Mouse (Mus musculus) heart, postnatal 36 days (tissue): ENCODE measurements around the gene Ifi211. TPM values are rescaled to one million over a fixed set of nuclear protein-coding genes. Genes with fewer than 3 reads are reported as not detected.
A peak's percentile ranks its signal among the peaks of the same experiment; 100 is the strongest.
"Not testable (repeated sequence)": the region's sequence is repeated elsewhere in the genome, so short reads cannot be mapped to it uniquely, and the experiment has no call there.

ENCODE experiments used
- DNase-seq, 2 experiments: peaks; one replicate each; pipeline ENCODE4 v3.0.0; 2021 to 2022
- intact Hi-C: fragments of 180-260 bp; cut with DNase I; formaldehyde crosslinking; loops from one replicate; pipeline ENCODE4 v1.15.1; 2025
- total RNA-seq, 2 experiments: library from RNA; stranded (reverse); gene quantifications; 2 replicates each; pipeline ENCODE4 v1.2.3; 2021

The Ifi211 gene
- total RNA-seq, result 1 to 10 TPM; 1.1 to 4.1 TPM

- intact Hi-C loops, result loop anchor here (2.0 kb wide), 1 partner anchor 32 kb away; no protein-coding TSS in a partner anchor
- peak; percentile 23 to 36 for DNase-seq
Observed at GRCm38 (mm10) chr1:173912548-173913255, at the start of gene Ifi211. Gene Ifi211, minus strand, starts transcription at chr1:173913046.

GRCm38 (mm10) chr1:173961491-173961890 lies 48.6 kb upstream of the Ifi211 start:
- DNase-seq, intact Hi-C loops: not testable (repeated sequence)

- intact Hi-C loops, DNase-seq: not testable (repeated sequence)
Observed at GRCm38 (mm10) chr1:173959998-173960397, 47.2 kb upstream of the Ifi211 start.

- DNase-seq, intact Hi-C loops: not testable (repeated sequence)
Observed at GRCm38 (mm10) chr1:173955839-173956527, 43.1 kb upstream of the Ifi211 start.

GRCm38 (mm10) chr1:173955071-173955796 lies 42.4 kb upstream of the Ifi211 start:
- intact Hi-C loops, result no loop called here
- DNase-seq, result no peak

- intact Hi-C loops, result no loop called here
- no peak for DNase-seq
Observed at GRCm38 (mm10) chr1:173953563-173953962, 40.7 kb upstream of the Ifi211 start.

GRCm38 (mm10) chr1:173949044-173949443 lies 36.2 kb upstream of the Ifi211 start:
- DNase-seq, result not testable (repeated sequence)
- intact Hi-C loops, result loop anchor here (10.0 kb wide), 1 partner anchor 144 kb away; no protein-coding TSS in a partner anchor

GRCm38 (mm10) chr1:173942780-173943066 lies 29.9 kb upstream of the Ifi211 start:
- intact Hi-C loops, result loop anchor here (5.0 to 10.0 kb wide), 2 partner anchors 65 to 138 kb away; no protein-coding TSS in a partner anchor

GRCm38 (mm10) chr1:173941924-173942779 lies 29.3 kb upstream of the Ifi211 start, which contains the start of the genes Mndal and Ifi203:
Gene Mndal, minus strand, starts transcription at chr1:173942491.
Gene Ifi203, minus strand, starts transcription at chr1:173942672.
- peak in 1 of 2 experiments; percentile 21 for DNase-seq
- intact Hi-C loops, result loop anchor here (5.0 to 10.0 kb wide), 2 partner anchors 65 to 137 kb away; no protein-coding TSS in a partner anchor

More at GRCm38 (mm10) chr1:173942780-173943066, 29.9 kb upstream of the Ifi211 start:
- DNase-seq, result peak in 1 of 2 experiments; percentile 6

- intact Hi-C loops, result loop anchor here (5.0 to 10.0 kb wide), 2 partner anchors 64 to 137 kb away; no protein-coding TSS in a partner anchor
- not testable (repeated sequence) for DNase-seq
Observed at GRCm38 (mm10) chr1:173941522-173941921, 28.7 kb upstream of the Ifi211 start.

GRCm38 (mm10) chr1:173919279-173919678 lies 6.4 kb upstream of the Ifi211 start:
- intact Hi-C loops, DNase-seq: not testable (repeated sequence)

GRCm38 (mm10) chr1:173914559-173914958 lies 1.7 kb upstream of the Ifi211 start:
- intact Hi-C loops, result no loop called here
- DNase-seq, result no peak

- peak in 1 of 2 experiments; percentile 40 for DNase-seq
- intact Hi-C loops, result loop anchor here (2.0 kb wide), 1 partner anchor 33 kb away; no protein-coding TSS in a partner anchor
Observed at GRCm38 (mm10) chr1:173913256-173913791, 478 bp upstream of the Ifi211 start.

- DNase-seq, result no peak
- intact Hi-C loops, result loop anchor here (2.0 kb wide), 1 partner anchor 31 kb away; no protein-coding TSS in a partner anchor
Observed at GRCm38 (mm10) chr1:173911808-173912464, 910 bp downstream of the Ifi211 start.

GRCm38 (mm10) chr1:173908390-173908789 lies 4.5 kb downstream of the Ifi211 start:
- intact Hi-C loops, DNase-seq: not testable (repeated sequence)

- DNase-seq, intact Hi-C loops: not testable (repeated sequence)
Observed at GRCm38 (mm10) chr1:173905885-173906284, 7.0 kb downstream of the Ifi211 start.

- intact Hi-C loops, DNase-seq: not testable (repeated sequence)
Observed at GRCm38 (mm10) chr1:173889741-173890140, 23.1 kb downstream of the Ifi211 start.

- DNase-seq, result not testable (repeated sequence)
Observed at GRCm38 (mm10) chr1:173887026-173887787, 25.6 kb downstream of the Ifi211 start.

More at GRCm38 (mm10) chr1:173887026-173887787, 25.6 kb downstream of the Ifi211 start:
- intact Hi-C loops, result not testable (repeated sequence)
